In the genomic region with DNA sequence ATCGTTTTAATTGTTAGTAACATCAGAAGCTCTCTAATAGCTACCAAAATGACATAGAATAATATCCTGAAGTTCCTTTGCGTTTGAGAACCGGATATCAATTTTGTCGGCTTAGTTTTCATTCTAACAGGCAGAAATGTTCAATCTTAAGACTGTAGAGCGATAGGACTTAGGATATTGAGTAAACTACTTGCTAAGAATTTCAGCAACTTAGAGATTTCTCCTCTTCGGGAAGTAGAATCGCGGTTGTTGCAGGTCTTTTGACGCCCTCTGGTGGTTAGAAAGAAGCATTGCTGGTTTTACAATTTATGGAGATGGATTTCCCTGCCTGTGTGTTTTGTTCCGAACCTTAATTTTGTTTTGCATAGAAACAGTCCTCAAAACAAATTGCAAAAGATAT, we compare ENCODE assay signal across 8 mouse cellular contexts. TPM values are rescaled to one million over a fixed set of nuclear protein-coding genes. Genes with fewer than 3 reads are reported as not detected.
A peak's percentile ranks its signal among the peaks of the same experiment; 100 is the strongest.
DNase-seq lines count a peak whose midpoint lies in the region; ATAC-seq and TF ChIP-seq lines count a peak whose summit lies in the region.

No protein-coding gene starts in this region.

- H3K27me3 ChIP-seq in embryonic facial prominence, embryonic 11.5 days (ENCODE audit: control insufficient read depth, insufficient read depth, low read length): no peaks in the 10 kb centered on the region
- no peaks in the 10 kb centered on the region for H3K27me3 ChIP-seq in embryonic facial prominence, embryonic 10.5 days (replicated peaks; ENCODE audit: low read depth, poor library complexity, severe bottlenecking)
- H3K27me3 ChIP-seq in liver, adult 2 months (ENCODE audit: control insufficient read depth, insufficient read depth, low read length): no peaks in the 10 kb centered on the region

- intact Hi-C loops in gastrocnemius, postnatal 36 days (cut with DNase I): no loop called here

- H3K4me1 ChIP-seq in embryonic facial prominence, embryonic 11.5 days (ENCODE audit: control insufficient read depth, insufficient read depth, low read length): no peaks in the 10 kb centered on the region
- H3K4me1 ChIP-seq in embryonic facial prominence, embryonic 10.5 days: no peaks in the 10 kb centered on the region
- peaks cover 1% of the 10 kb centered on the region; the same call in 1 of the 2 replicates for H3K4me1 ChIP-seq in liver, adult 2 months (ENCODE audit: control insufficient read depth, insufficient read depth, low read length)

- no peaks in the 10 kb centered on the region for H3K36me3 ChIP-seq in embryonic facial prominence, embryonic 11.5 days (replicated peaks; ENCODE audit: control insufficient read depth, insufficient read depth, low read depth, low read length)
- no peaks in the 10 kb centered on the region for H3K36me3 ChIP-seq in embryonic facial prominence, embryonic 10.5 days (replicated peaks)
- no peaks in the 10 kb centered on the region for H3K36me3 ChIP-seq in liver, adult 2 months (ENCODE audit: control insufficient read depth, insufficient read depth, low read length)

- H3K4me2 ChIP-seq in embryonic facial prominence, embryonic 11.5 days (ENCODE audit: low read depth, low read length): no peak overlapping the region

- no peak for TF ChIP-seq POLR2A in liver, adult 2 months (IDR thresholded peaks at IDR 0.05; ENCODE audit: extremely low read depth, insufficient read depth, low read length)

- no peak overlapping the region for H3K27ac ChIP-seq in embryonic facial prominence, embryonic 11.5 days (replicated peaks; ENCODE audit: low read depth, low read length)
- H3K27ac ChIP-seq in embryonic facial prominence, embryonic 10.5 days (replicated peaks): no peak overlapping the region
- H3K27ac ChIP-seq in liver, adult 2 months (replicated peaks; ENCODE audit: insufficient read depth, low read depth, low read length): no peak overlapping the region

- peak; percentile 75 for DNase-seq in embryonic facial prominence, embryonic 11.5 days (ENCODE audit: low spot score)
- no peak for DNase-seq in embryonic facial prominence, embryonic 10.5 days (ENCODE audit: low spot score)
- peak; percentile 27 for DNase-seq in liver, adult 2 months (ENCODE audit: extremely low read depth, low read depth, low spot score)
- DNase-seq in liver (no peak), ZHBTc4 (ENCODE audit: low read depth, low spot score) (peak; percentile 64)
- no peak for DNase-seq in spleen, adult 12 weeks (ENCODE audit: low spot score)
- no peak for DNase-seq in gastrocnemius, postnatal 36 days

- no peak overlapping the region for H3K9ac ChIP-seq in embryonic facial prominence, embryonic 11.5 days (replicated peaks; ENCODE audit: low read length)
- no peak overlapping the region for H3K9ac ChIP-seq in liver, adult 2 months (ENCODE audit: low read depth, low read length)

- TF ChIP-seq CTCF in liver, adult 2 months (IDR thresholded peaks at IDR 0.05; ENCODE audit: low read depth, low read length): peak; percentile 28; the same call in 1 of the 2 replicates

- H3K79me2 ChIP-seq in liver, adult 2 months (ENCODE audit: control insufficient read depth, insufficient read depth, low read length): no peaks in the 10 kb centered on the region

- no peaks in the 10 kb centered on the region for H3K9me3 ChIP-seq in embryonic facial prominence, embryonic 11.5 days (replicated peaks; ENCODE audit: control insufficient read depth, low read length)
- H3K9me3 ChIP-seq in embryonic facial prominence, embryonic 10.5 days: no peaks in the 10 kb centered on the region

- no peak overlapping the region for H3K4me3 ChIP-seq in embryonic facial prominence, embryonic 11.5 days (ENCODE audit: low read depth, low read length)
- no peak overlapping the region for H3K4me3 ChIP-seq in embryonic facial prominence, embryonic 10.5 days
- no peak overlapping the region for H3K4me3 ChIP-seq in liver, adult 2 months (ENCODE audit: insufficient read depth, low read depth, low read length)

- ATAC-seq in embryonic facial prominence, embryonic 11.5 days (replicated peaks; ENCODE audit: insufficient number of reproducible peaks, low FRiP score, low TSS enrichment, low read depth): no peak
- ATAC-seq in megakaryocyte progenitor cell, adult 5-6 weeks (replicated peaks; ENCODE audit: poor library complexity): peak; percentile 93

- 22% methylated on average over 10 of the region's 10 CpGs for WGBS in embryonic facial prominence, embryonic 11.5 days
- 29% methylated on average over 10 of the region's 10 CpGs for WGBS in embryonic facial prominence, embryonic 10.5 days
- 18% methylated on average over 10 of the region's 10 CpGs for WGBS in liver, adult 2 months

RNA-seq across cellular contexts. Expression of a gene that starts 36.2 kb away (rescaled TPM):
- polyA plus RNA-seq in embryonic facial prominence, embryonic 11.5 days (2014; fragmentation: Nextera tagmentation; extraction: Ambion mirVana): 0.50 and 2.3 TPM in 2 replicates
- polyA plus RNA-seq in embryonic facial prominence, embryonic 10.5 days (2016; fragmentation: Nextera tagmentation; extraction: Ambion mirVana): 1.1 and 1.5 TPM in 2 replicates
- 0.09 TPM in 1 of 2 replicates, not detected in the other for total RNA-seq in liver, adult 2 months (2014; rRNA removed)
- polyA plus RNA-seq in liver, adult 2 months (2012; rRNA removed): 0.05 and 0.10 TPM in 2 replicates
- total RNA-seq in megakaryocyte progenitor cell, adult 5-6 weeks (2015): not detected in 2 replicates
- total RNA-seq in megakaryocyte progenitor cell, adult 5-6 weeks (2017): 0.14 and 0.33 TPM in 2 replicates
- not detected for total RNA-seq in gastrocnemius, postnatal 36 days (2021)

RNA-seq across cellular contexts. Expression of a gene that starts 36.8 kb away (rescaled TPM):
- 42.4 and 45.4 TPM in 2 replicates for polyA plus RNA-seq in embryonic facial prominence, embryonic 11.5 days (2014; fragmentation: Nextera tagmentation; extraction: Ambion mirVana)
- 43.7 and 44.8 TPM in 2 replicates for polyA plus RNA-seq in embryonic facial prominence, embryonic 10.5 days (2016; fragmentation: Nextera tagmentation; extraction: Ambion mirVana)
- total RNA-seq in liver, adult 2 months (2014; rRNA removed): 10.6 and 11.2 TPM in 2 replicates
- polyA plus RNA-seq in liver, adult 2 months (2012; rRNA removed): 13.1 and 14.2 TPM in 2 replicates
- 29.8 and 36.2 TPM in 2 replicates for total RNA-seq in megakaryocyte progenitor cell, adult 5-6 weeks (2015)
- total RNA-seq in megakaryocyte progenitor cell, adult 5-6 weeks (2017): 39.6 and 46.6 TPM in 2 replicates
- 10 to 100 TPM; 14.4 to 17.5 TPM for total RNA-seq in gastrocnemius, postnatal 36 days (2021)

Comparison
In these comparisons a context has a peak if more than half of its experiments do, and no peak if none do; other contexts are left out.
1. DNase-seq: peak in embryonic facial prominence, embryonic 11.5 days (single experiment), liver, adult 2 months (single experiment) and ZHBTc4 (single experiment); none in embryonic facial prominence, embryonic 10.5 days (single experiment), liver (single experiment), spleen, adult 12 weeks (single experiment) and gastrocnemius, postnatal 36 days (0 of 2).